15 mouse cellular contexts compared by ENCODE assay signal in genomic region chr12:89198764-89199525, GRCm38 (mm10).
DNase-seq lines count a peak whose midpoint lies in the region.
"Had no signal": no experiment of that assay in that cellular context is flagged by ENCODE, and none has a peak within 500 bp of the region (broad histone marks: within the 10 kb centered on the region; RNA-seq: fewer than 3 reads in every experiment).

No protein-coding gene starts in this region.

- intact Hi-C loops in left cerebral cortex, postnatal 4 days (cut with DNase I) = no loop called here

- DNase-seq in cerebellum, postnatal 10 days = peak; percentile 42 to 59
- DNase-seq in cerebellum, adult 11-12 months = no peak
- peak; percentile 39 for DNase-seq in left cerebral cortex, postnatal 4 days
- DNase-seq in left cerebral cortex, adult 8-10 months (ENCODE audit: low spot score in 2 of 2) = no peak
- peak; percentile 36 for DNase-seq in retina, postnatal 1 day
- DNase-seq in retina, embryonic 14.5 days (ENCODE audit: low spot score) = no peak
- DNase-seq in thymus, postnatal 36 days = no peak
- no peak for DNase-seq in B cell, adult 2 months
- DNase-seq: adrenal gland, postnatal 14 days; cerebellum, adult 18-20 months; cerebellum, postnatal 25 days; gastrocnemius, postnatal 10 days; heart, adult 18-20 months; heart, postnatal 10 days; heart, postnatal 4 days had no signal

Comparison
In these comparisons a context has a peak if more than half of its experiments do, and no peak if none do; other contexts are left out.
1. DNase-seq: peak in cerebellum, postnatal 10 days (2 of 2), left cerebral cortex, postnatal 4 days (single experiment) and retina, postnatal 1 day (single experiment); none in cerebellum, adult 11-12 months (single experiment), left cerebral cortex, adult 8-10 months (0 of 2), retina, embryonic 14.5 days (single experiment), thymus, postnatal 36 days (0 of 2) and B cell, adult 2 months (0 of 2).